Mouse (Mus musculus): ENCODE data around the gene Lefty1.
"Not testable (repeated sequence)": the region's sequence is repeated elsewhere in the genome, so short reads cannot be mapped to it uniquely, and the experiment has no call there.

The Lefty1 gene

GRCm38 (mm10) chr1:180922273-180923048 is 12.4 kb upstream of the Lefty1 start:
- no peak for DNase-seq (ENCODE audit: low spot score)

GRCm38 (mm10) chr1:180924737-180925136 is 10.1 kb upstream of the Lefty1 start:
- DNase-seq (ENCODE audit: low spot score), result no peak

GRCm38 (mm10) chr1:180926286-180926685 is 8.5 kb upstream of the Lefty1 start:
- DNase-seq (ENCODE audit: low spot score), result no peak

- no peak for DNase-seq (ENCODE audit: low spot score)
Measured at GRCm38 (mm10) chr1:180929599-180929998, 5.2 kb upstream of the Lefty1 start.

- no peak for DNase-seq (ENCODE audit: low spot score)
Measured at GRCm38 (mm10) chr1:180931106-180931505, 3.7 kb upstream of the Lefty1 start.

- DNase-seq (ENCODE audit: low spot score), result no peak
Measured at GRCm38 (mm10) chr1:180933659-180934058, 1.2 kb upstream of the Lefty1 start.

GRCm38 (mm10) chr1:180936610-180937398 is 2.0 kb downstream of the Lefty1 start:
- DNase-seq (ENCODE audit: low spot score), result not testable (repeated sequence)

GRCm38 (mm10) chr1:180937631-180938030 is 2.8 kb downstream of the Lefty1 start:
- DNase-seq (ENCODE audit: low spot score), result not testable (repeated sequence)

- DNase-seq (ENCODE audit: low spot score), result not testable (repeated sequence)
Measured at GRCm38 (mm10) chr1:180938781-180939180, 4.0 kb downstream of the Lefty1 start.

- DNase-seq (ENCODE audit: low spot score), result no peak
Measured at GRCm38 (mm10) chr1:180940776-180941460, 6.1 kb downstream of the Lefty1 start.

GRCm38 (mm10) chr1:180941726-180942125 is 6.9 kb downstream of the Lefty1 start:
- DNase-seq (ENCODE audit: low spot score), result no peak

- no peak for DNase-seq (ENCODE audit: low spot score)
Measured at GRCm38 (mm10) chr1:180942166-180943031, 7.6 kb downstream of the Lefty1 start, which contains the start of gene Tmem63a. Gene Tmem63a, plus strand, starts transcription at chr1:180942344.

- no peak for DNase-seq (ENCODE audit: low spot score)
Measured at GRCm38 (mm10) chr1:180943032-180943644, 8.3 kb downstream of the Lefty1 start.

GRCm38 (mm10) chr1:180943896-180944295 is 9.1 kb downstream of the Lefty1 start:
- no peak for DNase-seq (ENCODE audit: low spot score)

GRCm38 (mm10) chr1:180944553-180944952 is 9.7 kb downstream of the Lefty1 start:
- DNase-seq (ENCODE audit: low spot score), result no peak

- peak; percentile 41 for DNase-seq (ENCODE audit: low spot score)
Measured at GRCm38 (mm10) chr1:180945001-180945980, 10.5 kb downstream of the Lefty1 start.

GRCm38 (mm10) chr1:180946448-180946847 is 11.6 kb downstream of the Lefty1 start:
- no peak for DNase-seq (ENCODE audit: low spot score)

- DNase-seq (ENCODE audit: low spot score), result no peak
Measured at GRCm38 (mm10) chr1:180952085-180952746, 17.4 kb downstream of the Lefty1 start.

GRCm38 (mm10) chr1:180952808-180953207 is 18.0 kb downstream of the Lefty1 start:
- no peak for DNase-seq (ENCODE audit: low spot score)
